Mouse (Mus musculus): Measurements from ENCODE around the gene Mitf.

GRCm38 (mm10) chr6:97952845-97953244 lies 146.0 kb downstream of the Mitf start:
- TF ChIP-seq CTCF (IDR thresholded peaks at IDR 0.05; ENCODE audit: low read depth, low read length) = no peak
- TF ChIP-seq GATA1 (IDR thresholded peaks at IDR 0.05; ENCODE audit: borderline replicate concordance, low read length) = no peak
- no peak for TF ChIP-seq TAL1 (conservative IDR thresholded peaks at IDR 0.05; ENCODE audit: low read depth, low read length)
